Mouse (Mus musculus) embryonic facial prominence, embryonic 15.5 days (tissue): ENCODE data around the gene Tmigd3. TPM values are rescaled to one million over a fixed set of nuclear protein-coding genes. Genes with fewer than 3 reads are reported as not detected.

Experiments
- ATAC-seq: fragments of 200-750 bp; cut with Nextera tagmentation; 2 replicates; pipeline ENCODE4 v1.8.0; 2017; ENCODE audit warnings: low read depth, moderate TSS enrichment; ENCODE audit not compliant: insufficient number of reproducible peaks, low FRiP score, low TSS enrichment
- H3K27ac ChIP-seq: fragments of 300-500 bp; sonication (generic); replicated peaks from 2 replicates; pipeline ENCODE4 v1.5.1; 2015; ENCODE audit warnings: mild to moderate bottlenecking, inconsistent platforms
- H3K27me3 ChIP-seq: fragments of 300-500 bp; sonication (generic); 2 replicates; pipeline ENCODE4 v1.6.1; 2015; ENCODE audit warnings: inconsistent platforms
- H3K36me3 ChIP-seq: fragments of 300-500 bp; sonication (generic); 2 replicates; pipeline ENCODE4 v1.6.1; 2015; ENCODE audit warnings: mild to moderate bottlenecking, inconsistent platforms
- H3K4me1 ChIP-seq: fragments of 300-500 bp; sonication (generic); 2 replicates; pipeline ENCODE4 v1.6.1; 2015; ENCODE audit warnings: inconsistent platforms
- H3K4me2 ChIP-seq: fragments of 300-500 bp; sonication (generic); replicated peaks from 2 replicates; pipeline ENCODE4 v1.6.1; 2015; ENCODE audit warnings: mild to moderate bottlenecking, inconsistent platforms
- H3K4me3 ChIP-seq: fragments of 300-500 bp; sonication (generic); replicated peaks from 2 replicates; pipeline ENCODE4 v1.5.1; 2015; ENCODE audit warnings: mild to moderate bottlenecking, inconsistent platforms
- H3K9ac ChIP-seq: fragments of 300-500 bp; sonication (generic); 2 replicates; pipeline ENCODE4 v1.6.1; 2015; ENCODE audit warnings: inconsistent platforms
- H3K9me3 ChIP-seq: fragments of 300-500 bp; sonication (generic); replicated peaks from 2 replicates; pipeline ENCODE4 v1.6.1; 2016; ENCODE audit warnings: inconsistent platforms
- WGBS: fragments of 180-500 bp; shearing (Covaris S2); methylation state at CpG from one replicate; pipeline ENCODE4 v1.1.7; 2015; 5-methylcytosine and 5-hydroxymethylcytosine counted together
- polyA plus RNA-seq: library from polyadenylated mRNA; unstranded; fragments of >200 nt; fragmentation: Nextera tagmentation; extraction: Ambion mirVana; gene quantifications from 2 replicates; pipeline ENCODE4 v1.2.1, GENCODE M21; 2015

Tmigd3 gene
- polyA plus RNA-seq: 0.27 and 0.34 TPM in 2 replicates

GRCm38 (mm10) chr3:105870558-105870957 lies at the start of gene Tmigd3, which contains the start of gene Adora3:
Gene Tmigd3, plus strand, starts transcription at chr3:105870903.
Gene Adora3, plus strand, starts transcription at chr3:105870858.
- WGBS: 37% methylated on average over 3 of the region's 3 CpGs
- no peak for ATAC-seq
- H3K4me3 ChIP-seq: no peak within 1 kb of the TSS

GRCm38 (mm10) chr3:105821504-105821903 lies 49.2 kb upstream of the Tmigd3 start:
- Histone ChIP-seq H3K9me3 (no peaks in the 10 kb centered on the region), H3K36me3 (no peaks in the 10 kb centered on the region), H3K27ac (no peak overlapping the region), H3K9ac (no peak overlapping the region), H3K4me1 (no peaks in the 10 kb centered on the region), H3K27me3 (no peaks in the 10 kb centered on the region), H3K4me3 (no peak overlapping the region), H3K4me2 (no peak overlapping the region)
- ATAC-seq: no peak
- WGBS: 83% methylated on average over 3 of the region's 3 CpGs

More at GRCm38 (mm10) chr3:105870558-105870957, at the start of gene Tmigd3, which contains the start of gene Adora3:
- Histone ChIP-seq H3K4me2 (no peak within 1 kb of the TSS), H3K4me1 (no peaks in the 10 kb centered on the region), H3K27me3 (no peaks in the 10 kb centered on the region), H3K9ac (no peak within 1 kb of the TSS), H3K27ac (no peak within 1 kb of the TSS), H3K9me3 (no peaks in the 10 kb centered on the region), H3K36me3 (no peaks in the 10 kb centered on the region)

- Histone ChIP-seq H3K4me1 (no peaks in the 10 kb centered on the region), H3K9ac (no peak overlapping the region), H3K27ac (no peak overlapping the region), H3K9me3 (no peaks in the 10 kb centered on the region), H3K4me2 (no peak overlapping the region), H3K36me3 (no peaks in the 10 kb centered on the region), H3K4me3 (no peak overlapping the region), H3K27me3 (no peaks in the 10 kb centered on the region)
- ATAC-seq: no peak
Measured at GRCm38 (mm10) chr3:105823609-105824008, 47.1 kb upstream of the Tmigd3 start.

- Histone ChIP-seq H3K4me1 (no peaks in the 10 kb centered on the region), H3K4me2 (no peak overlapping the region), H3K9ac (no peak overlapping the region), H3K27ac (no peak overlapping the region), H3K27me3 (no peaks in the 10 kb centered on the region), H3K9me3 (no peaks in the 10 kb centered on the region), H3K4me3 (no peak overlapping the region), H3K36me3 (no peaks in the 10 kb centered on the region)
- 28% methylated on average over 5 of the region's 5 CpGs for WGBS
- ATAC-seq: no peak
Measured at GRCm38 (mm10) chr3:105824103-105824502, 46.6 kb upstream of the Tmigd3 start.

- no peak overlapping the region for H3K9ac ChIP-seq
- no peaks in the 10 kb centered on the region for H3K9me3 ChIP-seq
- H3K4me3 ChIP-seq: no peak overlapping the region
- no peak overlapping the region for H3K4me2 ChIP-seq
- H3K27me3 ChIP-seq: no peaks in the 10 kb centered on the region
- ATAC-seq: no peak
- no peaks in the 10 kb centered on the region for H3K4me1 ChIP-seq
- 48% methylated on average over 2 of the region's 2 CpGs for WGBS
- H3K27ac ChIP-seq: no peak overlapping the region
- no peaks in the 10 kb centered on the region for H3K36me3 ChIP-seq
Measured at GRCm38 (mm10) chr3:105824704-105825103, 46.0 kb upstream of the Tmigd3 start.

GRCm38 (mm10) chr3:105825501-105826161 lies 45.1 kb upstream of the Tmigd3 start:
- ATAC-seq: no peak

GRCm38 (mm10) chr3:105831584-105831983 lies 39.1 kb upstream of the Tmigd3 start:
- no peaks in the 10 kb centered on the region for H3K9me3 ChIP-seq
- no peak overlapping the region for H3K4me3 ChIP-seq
- H3K4me1 ChIP-seq: no peaks in the 10 kb centered on the region
- no peaks in the 10 kb centered on the region for H3K36me3 ChIP-seq
- no peaks in the 10 kb centered on the region for H3K27me3 ChIP-seq
- H3K4me2 ChIP-seq: no peak overlapping the region
- WGBS: 97% methylated on average over 3 of the region's 3 CpGs
- H3K9ac ChIP-seq: no peak overlapping the region
- H3K27ac ChIP-seq: no peak overlapping the region
- ATAC-seq: no peak

More at GRCm38 (mm10) chr3:105825501-105826161, 45.1 kb upstream of the Tmigd3 start:
- Histone ChIP-seq H3K4me3 (no peak overlapping the region), H3K36me3 (no peaks in the 10 kb centered on the region), H3K27me3 (no peaks in the 10 kb centered on the region), H3K9me3 (no peaks in the 10 kb centered on the region), H3K27ac (no peak overlapping the region), H3K9ac (no peak overlapping the region), H3K4me2 (no peak overlapping the region), H3K4me1 (no peaks in the 10 kb centered on the region)
- 54% methylated on average over 7 of the region's 7 CpGs for WGBS

GRCm38 (mm10) chr3:105835875-105836274 lies 34.8 kb upstream of the Tmigd3 start:
- no peak overlapping the region for H3K4me3 ChIP-seq
- H3K27ac ChIP-seq: no peak overlapping the region
- no peaks in the 10 kb centered on the region for H3K36me3 ChIP-seq
- H3K4me2 ChIP-seq: no peak overlapping the region
- H3K4me1 ChIP-seq: no peaks in the 10 kb centered on the region
- 70% methylated on average over 3 of the region's 3 CpGs for WGBS
- ATAC-seq: no peak
- H3K9me3 ChIP-seq: no peaks in the 10 kb centered on the region
- no peak overlapping the region for H3K9ac ChIP-seq
- H3K27me3 ChIP-seq: no peaks in the 10 kb centered on the region

GRCm38 (mm10) chr3:105836883-105837282 lies 33.8 kb upstream of the Tmigd3 start:
- Histone ChIP-seq H3K27ac (no peak overlapping the region), H3K4me2 (no peak overlapping the region), H3K9ac (no peak overlapping the region), H3K4me3 (no peak overlapping the region), H3K27me3 (no peaks in the 10 kb centered on the region), H3K9me3 (no peaks in the 10 kb centered on the region), H3K36me3 (no peaks in the 10 kb centered on the region), H3K4me1 (no peaks in the 10 kb centered on the region)
- ATAC-seq: no peak
- 92% methylated on average over 3 of the region's 3 CpGs for WGBS

GRCm38 (mm10) chr3:105838655-105839054 lies 32.0 kb upstream of the Tmigd3 start:
- 84% methylated on average over 3 of the region's 3 CpGs for WGBS
- H3K27ac ChIP-seq: no peak overlapping the region
- no peak for ATAC-seq

GRCm38 (mm10) chr3:105839836-105840235 lies 30.9 kb upstream of the Tmigd3 start:
- H3K27ac ChIP-seq: no peak overlapping the region
- H3K36me3 ChIP-seq: no peaks in the 10 kb centered on the region
- H3K4me2 ChIP-seq: no peak overlapping the region
- 87% methylated on average over 4 of the region's 4 CpGs for WGBS
- no peak for ATAC-seq
- H3K4me1 ChIP-seq: no peaks in the 10 kb centered on the region
- H3K4me3 ChIP-seq: no peak overlapping the region
- no peaks in the 10 kb centered on the region for H3K9me3 ChIP-seq
- H3K9ac ChIP-seq: no peak overlapping the region
- H3K27me3 ChIP-seq: no peaks in the 10 kb centered on the region

More at GRCm38 (mm10) chr3:105838655-105839054, 32.0 kb upstream of the Tmigd3 start:
- H3K9me3 ChIP-seq: no peaks in the 10 kb centered on the region
- no peaks in the 10 kb centered on the region for H3K27me3 ChIP-seq
- H3K4me3 ChIP-seq: no peak overlapping the region
- H3K36me3 ChIP-seq: no peaks in the 10 kb centered on the region
- H3K4me1 ChIP-seq: no peaks in the 10 kb centered on the region
- no peak overlapping the region for H3K4me2 ChIP-seq
- H3K9ac ChIP-seq: no peak overlapping the region
